Mouse (Mus musculus) intestine, embryonic 16.5 days (tissue): ENCODE results near the gene Iqcf6. TPM values are rescaled to one million over a fixed set of nuclear protein-coding genes. Genes with fewer than 3 reads are reported as not detected.

Source experiments
- ATAC-seq: fragments of 200-750 bp; cut with Nextera tagmentation; 2 replicates; pipeline ENCODE4 v1.8.0; 2017; ENCODE audit warnings: moderate TSS enrichment, moderate library complexity
- H3K27ac ChIP-seq: fragments of 300-500 bp; sonication (generic); 2 replicates; pipeline ENCODE4 v1.5.1; 2014; ENCODE audit warnings: mild to moderate bottlenecking, low read length
- H3K27me3 ChIP-seq: fragments of 300-500 bp; sonication (generic); replicated peaks from 2 replicates; pipeline ENCODE4 v1.6.1; 2014; ENCODE audit warnings: low read length, control low read depth, mixed read lengths; ENCODE audit not compliant: control insufficient read depth, insufficient read depth
- H3K36me3 ChIP-seq: fragments of 300-500 bp; sonication (generic); 2 replicates; pipeline ENCODE4 v1.6.1; 2014; ENCODE audit warnings: low read length, control low read depth; ENCODE audit not compliant: control insufficient read depth, insufficient read depth
- H3K4me1 ChIP-seq: fragments of 300-500 bp; sonication (generic); 2 replicates; pipeline ENCODE4 v1.6.1; 2014; ENCODE audit warnings: low read length, control low read depth, mixed read lengths; ENCODE audit not compliant: control insufficient read depth, insufficient read depth
- H3K4me2 ChIP-seq: fragments of 300-500 bp; sonication (generic); 2 replicates; pipeline ENCODE4 v1.6.1; 2014; ENCODE audit warnings: low read depth, low read length, control low read depth
- H3K4me3 ChIP-seq: fragments of 300-500 bp; sonication (generic); 2 replicates; pipeline ENCODE4 v1.5.1; 2014; ENCODE audit warnings: mild to moderate bottlenecking, low read length
- H3K9ac ChIP-seq: fragments of 300-500 bp; sonication (generic); 2 replicates; pipeline ENCODE4 v1.6.1; 2014; ENCODE audit warnings: low read depth, low read length
- H3K9me3 ChIP-seq: fragments of 300-500 bp; sonication (generic); 2 replicates; pipeline ENCODE4 v1.6.1; 2016; ENCODE audit warnings: low read length, control low read depth; ENCODE audit not compliant: control insufficient read depth
- WGBS: fragments of 180-500 bp; shearing (Covaris S2); extraction: QIAGEN DNeasy Blood & Tissue Kit; methylation state at CpG from one replicate; pipeline ENCODE4 v1.1.7; 2014; 5-methylcytosine and 5-hydroxymethylcytosine counted together
- polyA plus RNA-seq: library from polyadenylated mRNA; unstranded; fragments of >200 nt; fragmentation: Nextera tagmentation; extraction: Ambion mirVana; gene quantifications from 2 replicates; pipeline ENCODE4 v1.2.1, GENCODE M21; 2015

Iqcf6 gene
- polyA plus RNA-seq, 1 experiment from 2014 or later, result not detected

DNA sequence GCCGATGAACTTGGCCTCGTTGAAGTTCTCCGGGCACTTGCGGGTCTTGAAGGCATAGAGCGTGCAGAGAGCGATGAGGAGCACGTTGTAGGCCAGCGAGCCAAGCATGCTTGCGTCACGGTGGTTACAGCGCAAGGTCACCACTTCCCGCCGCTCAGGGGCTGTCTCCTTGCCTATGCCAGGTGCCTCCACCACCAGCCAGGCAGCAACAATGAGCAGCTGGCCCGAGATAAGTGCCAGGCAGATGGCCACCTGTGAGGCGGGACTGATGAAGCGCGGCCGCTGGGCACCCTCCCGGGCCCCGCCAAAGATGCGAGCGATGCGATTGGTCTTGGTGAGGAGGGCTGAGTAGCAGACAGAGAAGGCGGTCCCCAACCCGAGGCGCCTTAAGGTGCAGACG lies 20.8 kb downstream of the Iqcf6 start:
- H3K36me3 ChIP-seq, result no peaks in the 10 kb centered on the region
- H3K4me2 ChIP-seq, result no peak overlapping the region
- H3K4me1 ChIP-seq, result no peaks in the 10 kb centered on the region
- H3K9me3 ChIP-seq, result no peaks in the 10 kb centered on the region
- ATAC-seq, result no peak
- peaks cover 4% of the 10 kb centered on the region; the same call in 1 of the 2 replicates for H3K27me3 ChIP-seq
- no peak overlapping the region for H3K9ac ChIP-seq
- no peak overlapping the region for H3K4me3 ChIP-seq
- no peak overlapping the region for H3K27ac ChIP-seq
- 71% methylated on average over 27 of the region's 27 CpGs for WGBS

DNA sequence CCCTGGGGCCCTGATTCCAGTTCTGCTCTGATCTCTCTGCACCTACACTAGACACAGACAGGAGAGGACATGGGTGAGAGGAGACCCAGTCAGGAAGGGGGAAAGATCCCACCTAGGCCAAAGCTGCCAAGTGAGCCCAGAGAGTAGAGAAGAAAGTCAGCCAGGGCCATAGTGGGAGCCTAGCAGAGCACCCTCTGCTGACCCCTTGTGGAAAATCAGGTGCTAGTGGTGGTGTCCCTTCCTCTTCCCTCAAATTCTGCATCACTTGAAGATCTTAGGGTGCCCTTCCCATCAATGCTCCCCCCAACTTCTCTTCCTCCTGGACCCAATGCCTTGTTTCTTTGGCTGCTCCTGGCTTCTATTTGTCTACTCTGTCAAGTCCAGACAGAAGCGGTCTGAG lies 26.3 kb downstream of the Iqcf6 start:
- Histone ChIP-seq H3K4me1 (peaks cover 7% of the 10 kb centered on the region; the same call in 1 of the 2 replicates), H3K9ac (no peak overlapping the region), H3K27ac (no peak overlapping the region), H3K9me3 (no peaks in the 10 kb centered on the region), H3K4me2 (no peak overlapping the region), H3K4me3 (no peak overlapping the region), H3K36me3 (no peaks in the 10 kb centered on the region), H3K27me3 (peaks cover 23% of the 10 kb centered on the region)
- ATAC-seq, result no peak
- 71% methylated on average over 1 of the region's 1 CpGs for WGBS

DNA sequence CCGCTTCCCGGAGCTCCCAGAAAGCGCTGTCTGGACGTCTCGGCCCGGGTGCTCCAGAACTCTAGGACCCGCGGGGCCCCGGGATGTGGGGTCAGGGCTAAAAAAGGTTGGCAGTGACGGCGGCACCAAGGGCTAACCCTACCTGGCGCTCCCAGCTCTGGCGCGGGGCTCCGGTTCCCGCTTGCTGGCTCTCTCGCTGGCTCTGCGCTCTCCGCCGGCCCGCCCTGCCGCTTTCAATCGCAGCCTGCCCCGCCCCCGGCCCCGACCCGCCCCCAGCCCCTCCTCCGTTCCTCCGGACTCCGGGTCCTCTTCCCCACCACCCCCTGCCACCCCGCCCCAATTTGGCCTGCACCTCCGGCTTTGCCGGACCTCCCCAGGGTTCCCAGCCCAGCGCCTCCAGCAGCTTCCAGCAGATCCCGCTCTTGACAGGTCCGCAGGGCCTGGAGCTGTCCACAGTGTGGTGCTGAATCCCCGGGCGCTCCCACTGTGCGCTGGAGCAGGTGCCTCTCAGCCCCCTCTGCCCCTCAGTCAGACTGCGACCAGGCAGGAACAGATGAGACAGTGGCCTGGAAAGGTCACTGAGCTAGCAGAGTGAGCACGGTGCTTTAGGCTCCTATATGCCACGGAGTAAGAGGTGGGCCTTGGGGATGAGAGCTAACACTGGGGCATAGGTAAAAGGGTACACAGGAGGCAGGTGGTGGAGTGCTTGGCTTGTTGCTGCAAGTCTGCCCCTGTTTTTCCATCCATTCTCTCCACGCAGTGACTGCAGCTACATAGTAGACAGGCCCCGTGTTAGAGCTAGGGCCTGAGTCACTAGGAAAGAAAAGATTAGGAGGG lies 29.7 kb downstream of the Iqcf6 start, which contains the start of gene Grm2:
Gene Grm2 (minus strand): TSS at position 199 of the 837 bp plus-strand sequence.
- 1% methylated on average over 38 of the region's 44 CpGs for WGBS
- Histone ChIP-seq H3K27ac (no peak within 1 kb of the TSS), H3K4me1 (peaks cover 7% of the 10 kb centered on the region; the same call in 1 of the 2 replicates), H3K4me2 (peak within 1 kb of the TSS; percentile 65), H3K36me3 (peaks cover 9% of the 10 kb centered on the region; the same call in 1 of the 2 replicates), H3K9me3 (no peaks in the 10 kb centered on the region), H3K4me3 (peak within 1 kb of the TSS; percentile 40), H3K27me3 (peaks cover 23% of the 10 kb centered on the region), H3K9ac (no peak within 1 kb of the TSS)
- peak; percentile 81 for ATAC-seq

DNA sequence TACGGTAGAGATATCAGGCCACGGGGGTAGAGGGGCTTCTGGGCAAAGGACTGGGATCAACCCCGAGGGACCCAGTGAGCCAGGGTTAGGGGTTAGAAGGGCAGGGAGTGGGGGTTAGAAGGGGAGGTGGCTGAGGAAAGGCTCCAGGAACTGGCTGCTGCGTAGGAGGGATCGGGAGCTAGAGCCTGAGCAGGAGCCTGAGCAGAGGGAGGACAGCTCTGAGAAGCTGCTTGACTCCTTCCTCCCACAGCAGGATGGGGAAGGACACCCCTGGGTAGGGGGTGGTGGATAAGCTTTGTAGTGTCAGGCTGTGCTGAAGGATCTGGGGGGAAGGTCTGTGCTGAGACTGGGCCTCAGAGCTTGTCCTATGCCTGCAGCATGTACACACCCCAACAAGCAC lies 30.4 kb downstream of the Iqcf6 start:
- 55% methylated on average over 5 of the region's 5 CpGs for WGBS
- Histone ChIP-seq H3K4me2 (no peak overlapping the region), H3K36me3 (peaks cover 9% of the 10 kb centered on the region; the same call in 1 of the 2 replicates), H3K4me3 (no peak overlapping the region), H3K4me1 (peaks cover 7% of the 10 kb centered on the region; the same call in 1 of the 2 replicates), H3K9ac (no peak overlapping the region), H3K27ac (no peak overlapping the region), H3K9me3 (no peaks in the 10 kb centered on the region), H3K27me3 (peaks cover 23% of the 10 kb centered on the region)
- peak; percentile 12; the same call in 1 of the 2 replicates for ATAC-seq

DNA sequence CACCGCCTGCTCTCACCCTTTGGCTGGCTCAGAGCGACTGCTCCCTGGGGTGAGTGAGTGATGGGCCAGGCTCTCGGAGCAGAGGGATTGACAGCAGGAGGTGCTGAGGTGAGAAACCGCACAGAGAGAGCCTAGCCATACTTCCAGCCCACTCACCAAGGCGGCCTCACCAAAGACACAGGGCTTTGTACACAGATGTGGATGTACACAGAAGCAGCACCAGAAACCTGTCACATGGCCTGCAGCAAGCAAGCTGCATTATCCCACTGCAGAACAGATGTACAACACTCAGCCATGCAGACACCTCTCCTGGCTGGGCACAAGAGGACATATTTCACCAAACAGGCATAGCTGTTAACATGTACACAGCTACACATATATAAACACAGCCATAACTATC lies 31.2 kb downstream of the Iqcf6 start:
- Histone ChIP-seq H3K27me3 (peaks cover 23% of the 10 kb centered on the region), H3K9ac (no peak overlapping the region), H3K4me3 (no peak overlapping the region), H3K9me3 (no peaks in the 10 kb centered on the region), H3K36me3 (peaks cover 17% of the 10 kb centered on the region; the same call in 1 of the 2 replicates), H3K4me1 (peaks cover 7% of the 10 kb centered on the region; the same call in 1 of the 2 replicates), H3K4me2 (no peak overlapping the region), H3K27ac (no peak overlapping the region)
- WGBS, result 40% methylated on average over 5 of the region's 5 CpGs
- no peak for ATAC-seq

DNA sequence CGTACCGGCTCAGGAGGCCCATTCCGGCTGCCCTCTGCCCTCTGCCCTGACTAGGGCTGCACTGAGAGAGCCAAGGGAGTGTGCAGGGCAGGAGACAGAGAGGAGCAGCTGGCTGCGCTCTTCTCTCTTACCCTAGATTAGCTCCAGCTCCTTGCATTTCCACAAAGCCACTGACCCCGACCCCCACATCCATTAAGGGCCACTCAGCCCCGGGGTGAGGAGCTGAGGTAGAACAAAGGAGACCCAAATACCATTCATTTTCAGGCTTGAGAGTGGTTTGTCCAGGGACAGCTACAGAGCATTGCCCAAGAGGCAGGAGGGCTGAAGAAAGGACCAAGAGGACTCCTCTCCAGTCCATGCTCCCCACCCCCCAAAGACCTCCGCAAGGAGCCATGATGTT lies 33.1 kb downstream of the Iqcf6 start:
- peaks cover 16% of the 10 kb centered on the region for H3K27me3 ChIP-seq
- no peak overlapping the region for H3K27ac ChIP-seq
- WGBS, result 74% methylated on average over 7 of the region's 7 CpGs
- no peak overlapping the region for H3K4me3 ChIP-seq
- H3K36me3 ChIP-seq, result peaks cover 17% of the 10 kb centered on the region; the same call in 1 of the 2 replicates
- ATAC-seq, result no peak
- peaks cover 7% of the 10 kb centered on the region; the same call in 1 of the 2 replicates for H3K4me1 ChIP-seq
- no peaks in the 10 kb centered on the region for H3K9me3 ChIP-seq
- H3K9ac ChIP-seq, result no peak overlapping the region
- no peak overlapping the region for H3K4me2 ChIP-seq

DNA sequence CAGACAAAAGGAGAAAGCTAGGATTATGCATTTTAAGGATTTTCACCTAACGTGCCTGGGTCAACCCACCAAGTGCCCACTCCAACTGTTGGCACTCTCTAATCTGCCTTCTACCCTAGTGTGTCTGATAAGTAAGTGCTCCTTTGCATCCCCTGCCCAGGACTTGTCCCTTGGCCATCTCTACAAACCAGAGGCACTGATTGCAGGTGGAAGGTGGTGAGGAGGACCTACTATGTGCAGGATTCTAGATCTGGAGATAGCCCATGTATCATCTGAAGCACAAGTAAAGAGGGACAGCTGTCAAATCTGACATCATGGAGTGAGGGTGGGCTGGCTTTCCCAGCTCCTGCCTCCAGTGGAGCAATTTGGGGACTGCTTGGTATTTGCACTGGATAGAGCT lies 33.6 kb downstream of the Iqcf6 start:
- Histone ChIP-seq H3K27ac (no peak overlapping the region), H3K4me2 (no peak overlapping the region), H3K36me3 (peaks cover 17% of the 10 kb centered on the region; the same call in 1 of the 2 replicates), H3K4me1 (peaks cover 7% of the 10 kb centered on the region; the same call in 1 of the 2 replicates), H3K9me3 (no peaks in the 10 kb centered on the region), H3K4me3 (no peak overlapping the region), H3K27me3 (peaks cover 11% of the 10 kb centered on the region), H3K9ac (no peak overlapping the region)
- 83% methylated on average over 1 of the region's 1 CpGs for WGBS
- ATAC-seq, result no peak

DNA sequence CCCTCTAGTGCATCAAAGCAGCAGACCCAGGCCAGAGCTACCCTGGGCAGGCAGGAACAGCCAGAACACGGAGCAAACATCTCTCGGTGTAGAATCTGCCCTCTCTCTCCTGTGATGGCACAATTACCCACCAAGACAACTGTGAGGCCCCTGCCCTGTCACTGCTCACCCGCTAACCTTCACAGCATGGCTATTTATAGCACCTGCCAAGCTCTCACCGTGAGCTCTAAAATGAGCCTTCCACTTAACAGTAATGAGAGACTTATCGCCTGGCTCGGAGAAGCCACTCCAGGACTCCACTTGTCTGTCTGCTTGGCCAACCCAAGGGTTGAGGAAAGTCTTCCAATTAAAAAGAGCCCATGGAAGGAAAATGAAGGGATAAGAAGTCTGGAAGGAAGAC lies 36.8 kb downstream of the Iqcf6 start:
- no peak for ATAC-seq
- Histone ChIP-seq H3K4me3 (no peak overlapping the region), H3K4me2 (no peak overlapping the region), H3K36me3 (peaks cover 17% of the 10 kb centered on the region; the same call in 1 of the 2 replicates), H3K9me3 (no peaks in the 10 kb centered on the region), H3K4me1 (no peaks in the 10 kb centered on the region), H3K27ac (no peak overlapping the region), H3K27me3 (no peaks in the 10 kb centered on the region), H3K9ac (no peak overlapping the region)
- 86% methylated on average over 6 of the region's 6 CpGs for WGBS

DNA sequence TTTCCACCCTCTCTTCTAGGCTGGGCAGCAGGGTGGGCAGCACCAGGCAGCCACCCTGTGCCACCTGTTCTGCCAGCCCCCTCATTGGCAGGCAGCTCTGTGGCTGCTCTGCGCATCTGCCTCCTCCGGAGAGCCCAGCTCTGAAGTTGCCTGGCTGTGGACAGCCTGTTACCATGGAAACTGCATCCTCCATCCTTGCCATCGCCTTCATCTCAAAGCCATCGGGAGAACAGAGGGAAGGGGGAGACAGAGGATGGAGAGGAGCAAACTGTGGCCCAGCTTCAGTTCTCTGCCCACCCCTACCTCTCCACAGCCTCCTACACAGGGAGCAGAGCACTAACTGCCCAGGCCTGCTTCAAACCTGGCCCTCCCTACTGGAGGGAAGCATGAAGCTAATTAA lies 38.1 kb downstream of the Iqcf6 start:
- WGBS, result 69% methylated on average over 4 of the region's 4 CpGs
- Histone ChIP-seq H3K4me1 (no peaks in the 10 kb centered on the region), H3K4me3 (no peak overlapping the region), H3K27ac (no peak overlapping the region), H3K4me2 (no peak overlapping the region), H3K9ac (no peak overlapping the region), H3K36me3 (peaks cover 8% of the 10 kb centered on the region; the same call in 1 of the 2 replicates), H3K27me3 (no peaks in the 10 kb centered on the region), H3K9me3 (no peaks in the 10 kb centered on the region)
- ATAC-seq, result no peak
